Mouse (Mus musculus) CD4-positive helper T cell, adult 2 months (primary cell): ENCODE measurements at regions not wholly inside any gene's neighbourhood (a gene's known extent, or its start where the extent isn't known, plus 50 kb on each side); places are given as distances from the start of the nearest gene placed in this dataset.

Experiments used
- DNase-seq: peaks from one replicate; pipeline ENCODE4 v3.0.0-alpha.2; 2012; ENCODE audit warnings: low read depth, missing footprints, low spot score

DNA sequence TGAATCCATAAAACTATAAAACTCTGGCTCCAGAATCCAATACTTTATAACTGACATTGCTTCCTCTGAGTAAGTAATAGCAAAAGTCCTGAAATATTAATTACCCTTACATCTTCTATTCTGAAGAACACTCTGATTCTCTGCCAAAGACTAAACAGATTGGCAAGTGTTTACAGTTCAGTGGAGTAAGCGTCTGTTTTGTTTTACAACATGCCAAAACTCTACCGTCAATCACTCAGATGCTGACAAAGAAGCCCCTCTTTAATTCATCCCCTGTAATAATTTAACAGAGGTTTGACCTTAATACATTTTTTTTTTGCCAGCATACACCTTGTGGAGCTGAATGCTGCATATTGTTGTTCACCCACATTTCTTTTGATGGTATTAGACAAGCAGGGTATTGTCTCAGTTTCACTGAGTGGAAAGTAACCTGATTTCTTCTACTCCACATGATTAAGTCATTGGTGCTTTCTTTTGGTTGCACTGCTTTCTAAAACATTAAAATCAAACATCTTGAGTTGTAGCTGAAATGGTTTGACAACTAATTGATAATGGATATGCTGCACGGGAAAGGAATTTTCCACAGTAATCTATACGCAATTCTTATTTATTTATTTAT lies 796.2 kb upstream of the Sel1l start:
- no peak for DNase-seq

DNA sequence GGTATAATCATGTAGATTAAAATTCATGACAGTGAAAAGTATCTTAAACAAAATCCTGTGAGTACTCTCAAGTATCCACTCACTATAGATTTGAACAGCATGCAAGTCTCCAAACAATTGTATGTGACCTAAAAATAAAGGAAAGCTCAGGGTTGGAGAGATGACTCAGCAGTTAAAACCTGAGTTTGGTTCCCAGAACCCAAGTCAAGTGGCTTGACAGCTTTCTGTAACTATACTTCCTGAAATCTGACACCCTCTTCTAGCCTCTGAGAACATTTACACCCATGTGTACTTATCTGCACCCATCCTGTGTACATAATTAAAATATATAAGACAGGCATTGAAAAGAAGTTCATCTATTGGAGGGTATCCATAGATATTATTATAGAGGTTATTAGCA lies 770.2 kb upstream of the Sel1l start:
- no peak for DNase-seq

DNA sequence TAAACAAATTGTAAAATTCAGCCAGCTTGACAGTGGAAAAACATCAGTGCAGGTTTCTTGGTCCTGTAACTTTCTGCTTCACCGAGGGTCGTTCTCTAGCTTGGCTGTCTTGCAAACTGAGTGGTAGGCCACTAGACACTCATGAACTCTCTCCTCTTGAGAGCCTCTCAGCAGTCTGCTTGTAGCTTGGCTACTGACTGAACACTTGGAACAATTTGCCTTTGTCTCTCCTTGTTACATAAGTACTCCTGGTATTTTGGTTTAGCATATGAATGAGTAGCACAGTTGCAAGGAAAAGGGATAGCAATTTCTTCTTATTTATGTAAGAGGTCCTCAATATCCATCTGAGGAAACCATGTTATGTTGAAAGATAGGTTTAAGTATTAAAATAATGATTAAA lies 769.6 kb upstream of the Sel1l start:
- DNase-seq, result no peak

DNA sequence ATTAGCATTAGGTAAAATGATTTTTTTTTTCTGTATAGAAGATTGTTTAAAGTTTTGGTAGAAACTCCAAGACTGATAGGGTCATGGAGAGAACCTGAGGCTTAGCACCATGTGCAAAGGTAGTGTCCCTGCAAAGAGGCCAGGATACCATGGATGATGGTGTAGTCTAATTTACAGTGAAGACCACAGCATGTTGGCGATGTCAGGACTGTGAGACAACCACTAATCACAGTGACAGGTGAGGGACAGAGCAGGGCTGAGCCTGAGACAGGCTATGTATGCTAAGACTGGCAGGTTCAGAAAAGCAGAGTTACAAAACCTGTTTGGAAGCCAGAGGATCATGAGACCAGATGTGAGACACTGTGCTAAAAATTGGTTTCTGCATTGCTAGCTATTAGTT lies 752.7 kb upstream of the Sel1l start:
- no peak for DNase-seq

DNA sequence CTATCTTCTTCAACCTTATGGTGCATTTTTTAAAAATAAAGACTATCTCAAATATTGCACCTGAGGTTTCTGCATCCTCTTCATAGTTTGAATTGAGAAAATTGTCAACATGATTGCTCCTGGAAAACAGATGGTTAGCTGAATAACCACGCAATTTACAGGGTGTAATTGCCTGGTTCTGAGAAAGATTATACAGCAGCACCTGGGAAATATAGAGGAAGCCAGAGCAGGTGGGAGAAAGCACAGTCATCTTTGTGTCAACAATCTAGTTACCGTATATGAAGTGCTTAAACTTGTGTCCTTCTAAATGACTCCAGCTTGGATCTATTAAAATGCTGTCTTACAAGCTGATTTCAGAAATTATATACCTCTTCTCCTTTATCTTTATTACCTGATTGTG lies 740.8 kb upstream of the Sel1l start:
- DNase-seq, result no peak

DNA sequence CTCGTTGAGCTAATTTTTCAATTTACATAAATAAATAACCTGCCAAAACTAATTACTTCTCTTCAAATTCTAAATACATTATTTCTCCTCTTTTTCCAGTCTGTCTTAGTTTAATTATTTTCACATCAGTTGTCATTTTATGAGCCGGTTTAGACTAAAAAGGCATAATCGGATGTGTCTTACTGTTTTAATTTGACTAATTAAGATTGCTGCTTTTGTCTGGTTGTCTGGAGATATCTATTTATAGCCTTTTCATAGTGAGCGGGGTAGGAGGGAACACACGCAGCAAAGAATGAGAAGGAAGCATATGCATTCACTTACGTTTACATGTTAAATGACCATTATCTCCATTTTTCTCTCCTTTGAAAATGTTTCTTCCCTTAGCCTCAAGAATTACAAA lies 740.3 kb upstream of the Sel1l start:
- no peak for DNase-seq

DNA sequence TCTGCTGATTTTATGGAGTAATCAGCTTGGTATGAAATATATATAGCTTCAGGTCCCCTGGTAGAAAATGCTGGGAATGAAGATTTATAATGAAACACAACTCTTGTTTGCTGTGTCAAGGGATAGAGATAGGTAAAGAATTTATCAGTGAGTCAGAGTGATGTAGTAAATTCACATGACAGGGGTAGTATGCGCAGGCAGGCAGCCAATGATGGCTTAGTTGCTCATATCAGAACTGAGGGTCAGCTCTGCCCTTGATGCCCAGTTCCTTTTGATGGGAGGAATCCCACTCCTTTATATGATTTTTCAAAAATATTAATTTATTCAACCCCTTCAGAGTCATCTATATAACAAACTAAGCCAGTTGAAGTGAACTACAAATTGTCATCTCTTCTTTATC lies 729.6 kb upstream of the Sel1l start:
- no peak for DNase-seq
